Mouse (Mus musculus): ENCODE measurements around the gene Ubox5. TPM values are rescaled to one million over a fixed set of nuclear protein-coding genes. Genes with fewer than 3 reads are reported as not detected.
"Not testable (repeated sequence)": the region's sequence is repeated elsewhere in the genome, so short reads cannot be mapped to it uniquely, and the experiment has no call there.

The Ubox5 gene
- total and polyA plus RNA-seq, 2 experiments from 2014 or later = 5.5 to 6.0 TPM

GRCm38 (mm10) chr2:130578148-130578547 is 51.7 kb downstream of the Ubox5 start:
- H3K27me3 ChIP-seq (ENCODE audit: insufficient read depth, low read length) = peaks cover 68% of the 10 kb centered on the region
- no peaks in the 10 kb centered on the region for H3K9me3 ChIP-seq (ENCODE audit: low read length)
- no peak for DNase-seq (ENCODE audit: low spot score)
- no peak overlapping the region for H3K27ac ChIP-seq (ENCODE audit: low read depth, low read length)
- TF ChIP-seq CTCF (IDR thresholded peaks at IDR 0.05) = peak; percentile 64
- 8% methylated on average over 11 of the region's 11 CpGs for WGBS
- H3K4me3 ChIP-seq (ENCODE audit: low read depth, low read length) = no peak overlapping the region
- H3K4me2 ChIP-seq (ENCODE audit: low read depth, low read length, poor library complexity, severe bottlenecking) = no peak overlapping the region
- ATAC-seq (ENCODE audit: low FRiP score) = no peak
- no peaks in the 10 kb centered on the region for H3K36me3 ChIP-seq (ENCODE audit: insufficient read depth, low read length)
- H3K4me1 ChIP-seq (ENCODE audit: insufficient read depth, low read length) = 0 out of 2 replicates have a peak, but pooled peaks cover 13% of the 10 kb centered on the region
- no peak overlapping the region for H3K9ac ChIP-seq (replicated peaks; ENCODE audit: low read length, poor library complexity, severe bottlenecking)

GRCm38 (mm10) chr2:130577632-130578031 is 52.2 kb downstream of the Ubox5 start:
- H3K27ac ChIP-seq (ENCODE audit: low read depth, low read length) = no peak overlapping the region
- WGBS = 4% methylated on average over 12 of the region's 12 CpGs
- no peak for DNase-seq (ENCODE audit: low spot score)
- H3K4me1 ChIP-seq (ENCODE audit: insufficient read depth, low read length) = 0 out of 2 replicates have a peak, but pooled peaks cover 13% of the 10 kb centered on the region
- no peaks in the 10 kb centered on the region for H3K9me3 ChIP-seq (ENCODE audit: low read length)
- H3K9ac ChIP-seq (replicated peaks; ENCODE audit: low read length, poor library complexity, severe bottlenecking) = no peak overlapping the region
- H3K4me3 ChIP-seq (ENCODE audit: low read depth, low read length) = no peak overlapping the region; the same call in 1 of the 2 replicates
- no peak overlapping the region for H3K4me2 ChIP-seq (ENCODE audit: low read depth, low read length, poor library complexity, severe bottlenecking)
- no peak for TF ChIP-seq CTCF (IDR thresholded peaks at IDR 0.05)
- peaks cover 66% of the 10 kb centered on the region for H3K27me3 ChIP-seq (ENCODE audit: insufficient read depth, low read length)
- ATAC-seq (ENCODE audit: low FRiP score) = no peak
- H3K36me3 ChIP-seq (ENCODE audit: insufficient read depth, low read length) = no peaks in the 10 kb centered on the region

DNA sequence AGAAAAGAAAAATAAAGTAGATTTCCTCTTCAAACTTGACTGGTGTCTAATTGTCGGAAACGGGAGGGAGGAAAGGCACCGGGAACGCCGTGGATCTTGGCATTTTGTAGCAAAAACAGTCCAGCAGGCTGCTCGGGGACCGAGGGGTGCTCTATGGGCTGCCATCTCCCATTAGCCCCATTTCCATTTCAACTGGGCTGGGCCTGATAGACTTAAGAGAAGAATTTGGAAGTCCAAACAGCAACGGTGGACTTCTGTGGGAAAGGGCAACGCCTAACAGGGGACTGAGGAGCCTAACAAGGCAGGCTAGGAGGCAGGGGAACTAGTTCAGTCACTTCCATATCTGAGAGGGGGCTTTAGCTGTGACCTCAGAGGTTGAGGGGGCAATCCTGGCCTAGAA is 52.8 kb downstream of the Ubox5 start:
- no peak overlapping the region for H3K27ac ChIP-seq (ENCODE audit: low read depth, low read length)
- ATAC-seq (ENCODE audit: low FRiP score) (no peak), DNase-seq (ENCODE audit: low spot score) (no peak)
- H3K36me3 ChIP-seq (ENCODE audit: insufficient read depth, low read length) = no peaks in the 10 kb centered on the region
- H3K9me3 ChIP-seq (ENCODE audit: low read length) = no peaks in the 10 kb centered on the region
- WGBS = 7% methylated on average over 9 of the region's 9 CpGs
- 0 out of 2 replicates have a peak, but pooled peaks cover 13% of the 10 kb centered on the region for H3K4me1 ChIP-seq (ENCODE audit: insufficient read depth, low read length)
- H3K9ac ChIP-seq (replicated peaks; ENCODE audit: low read length, poor library complexity, severe bottlenecking) = no peak overlapping the region
- no peak for TF ChIP-seq CTCF (IDR thresholded peaks at IDR 0.05)
- no peak overlapping the region; the same call in 1 of the 2 replicates for H3K4me2 ChIP-seq (ENCODE audit: low read depth, low read length, poor library complexity, severe bottlenecking)
- peak overlapping the region; percentile 22; the same call in 1 of the 2 replicates for H3K4me3 ChIP-seq (ENCODE audit: low read depth, low read length)
- peaks cover 60% of the 10 kb centered on the region for H3K27me3 ChIP-seq (ENCODE audit: insufficient read depth, low read length)

GRCm38 (mm10) chr2:130576564-130576963 is 53.3 kb downstream of the Ubox5 start:
- H3K9ac ChIP-seq (replicated peaks; ENCODE audit: low read length, poor library complexity, severe bottlenecking); H3K36me3 ChIP-seq (ENCODE audit: insufficient read depth, low read length); DNase-seq (ENCODE audit: low spot score); H3K27ac ChIP-seq (ENCODE audit: low read depth, low read length); H3K9me3 ChIP-seq (ENCODE audit: low read length); ATAC-seq (ENCODE audit: low FRiP score): not testable (repeated sequence)
- peak overlapping the region; percentile 39 for H3K4me2 ChIP-seq (ENCODE audit: low read depth, low read length, poor library complexity, severe bottlenecking)
- 3% methylated on average over 25 of the region's 32 CpGs for WGBS
- H3K4me1 ChIP-seq (ENCODE audit: insufficient read depth, low read length) = 0 out of 2 replicates have a peak, but pooled peaks cover 13% of the 10 kb centered on the region
- H3K27me3 ChIP-seq (ENCODE audit: insufficient read depth, low read length) = peaks cover 55% of the 10 kb centered on the region
- H3K4me3 ChIP-seq (ENCODE audit: low read depth, low read length) = peak overlapping the region; percentile 22; the same call in 1 of the 2 replicates

GRCm38 (mm10) chr2:130575873-130576272 is 54.0 kb downstream of the Ubox5 start, which contains the start of gene Oxt:
TSS of gene Oxt (plus strand) at chr2:130576173.
- ATAC-seq (ENCODE audit: low FRiP score) = no peak
- WGBS = 49% methylated on average over 9 of the region's 9 CpGs
- H3K27me3 ChIP-seq (ENCODE audit: insufficient read depth, low read length) = peaks cover 49% of the 10 kb centered on the region

GRCm38 (mm10) chr2:130574960-130575359 is 54.9 kb downstream of the Ubox5 start:
- WGBS = 87% methylated on average over 5 of the region's 5 CpGs
- no peak for ATAC-seq (ENCODE audit: low FRiP score)
- no peak for TF ChIP-seq CTCF (IDR thresholded peaks at IDR 0.05)
- H3K36me3 ChIP-seq (ENCODE audit: insufficient read depth, low read length) = no peaks in the 10 kb centered on the region
- DNase-seq (ENCODE audit: low spot score) = no peak
- H3K4me3 ChIP-seq (ENCODE audit: low read depth, low read length) = no peak overlapping the region
- 0 out of 2 replicates have a peak, but pooled peaks cover 6% of the 10 kb centered on the region for H3K4me1 ChIP-seq (ENCODE audit: insufficient read depth, low read length)
- H3K4me2 ChIP-seq (ENCODE audit: low read depth, low read length, poor library complexity, severe bottlenecking) = no peak overlapping the region
- no peak overlapping the region for H3K27ac ChIP-seq (ENCODE audit: low read depth, low read length)
- H3K9ac ChIP-seq (replicated peaks; ENCODE audit: low read length, poor library complexity, severe bottlenecking) = no peak overlapping the region
- H3K9me3 ChIP-seq (ENCODE audit: low read length) = no peaks in the 10 kb centered on the region
- H3K27me3 ChIP-seq (ENCODE audit: insufficient read depth, low read length) = peaks cover 41% of the 10 kb centered on the region

More at GRCm38 (mm10) chr2:130575873-130576272, 54.0 kb downstream of the Ubox5 start, which contains the start of gene Oxt:
- H3K27ac ChIP-seq (ENCODE audit: low read depth, low read length) = no peak within 1 kb of the TSS
- H3K36me3 ChIP-seq (ENCODE audit: insufficient read depth, low read length) = no peaks in the 10 kb centered on the region
- peak within 1 kb of the TSS; percentile 22; the same call in 1 of the 2 replicates for H3K4me3 ChIP-seq (ENCODE audit: low read depth, low read length)
- no peak for TF ChIP-seq CTCF (IDR thresholded peaks at IDR 0.05)
- no peak within 1 kb of the TSS; the same call in 1 of the 2 replicates for H3K9ac ChIP-seq (replicated peaks; ENCODE audit: low read length, poor library complexity, severe bottlenecking)
- 0 out of 2 replicates have a peak, but pooled peaks cover 12% of the 10 kb centered on the region for H3K4me1 ChIP-seq (ENCODE audit: insufficient read depth, low read length)
- DNase-seq (ENCODE audit: low spot score) = no peak
- peak within 1 kb of the TSS; percentile 39 for H3K4me2 ChIP-seq (ENCODE audit: low read depth, low read length, poor library complexity, severe bottlenecking)
- no peaks in the 10 kb centered on the region for H3K9me3 ChIP-seq (ENCODE audit: low read length)

Data from midbrain, postnatal 0 days (tissue).